Mouse (Mus musculus) thymus, adult 2 months (tissue): Measurements from ENCODE around the gene Zfp964. TPM values are rescaled to one million over a fixed set of nuclear protein-coding genes. Genes with fewer than 3 reads are reported as not detected.
"Not testable (repeated sequence)": the region's sequence is repeated elsewhere in the genome, so short reads cannot be mapped to it uniquely, and the experiment has no call there.

ENCODE experiments used
- DNase-seq: peaks from one replicate; pipeline ENCODE4 v3.0.0; 2021
- H3K27ac ChIP-seq: fragments of 200-500 bp; 2 replicates; pipeline ENCODE4 v1.5.1; 2012; ENCODE audit warnings: low read length, control low read depth; ENCODE audit not compliant: control insufficient read depth, insufficient read depth
- H3K27me3 ChIP-seq: fragments of 200-500 bp; 2 replicates; pipeline ENCODE4 v1.6.1; 2012; ENCODE audit warnings: mild to moderate bottlenecking, low read length, moderate library complexity, mixed read lengths; ENCODE audit not compliant: control insufficient read depth, insufficient read depth
- H3K36me3 ChIP-seq: fragments of 200-500 bp; 2 replicates; pipeline ENCODE4 v1.6.1; 2012; ENCODE audit warnings: mild to moderate bottlenecking, low read length, moderate library complexity; ENCODE audit not compliant: control insufficient read depth, insufficient read depth
- H3K4me1 ChIP-seq: fragments of 200-500 bp; replicated peaks from 2 replicates; pipeline ENCODE4 v1.6.1; 2012; ENCODE audit warnings: low read length; ENCODE audit not compliant: control insufficient read depth, insufficient read depth
- H3K4me3 ChIP-seq: fragments of 200-500 bp; 2 replicates; pipeline ENCODE4 v1.5.1; 2012; ENCODE audit warnings: mild to moderate bottlenecking, low read length, control low read depth, moderate library complexity; ENCODE audit not compliant: control insufficient read depth, insufficient read depth
- CTCF ChIP-seq: fragments of 200-500 bp; IDR thresholded peaks from 2 replicates; pipeline ENCODE4 v1.5.1; 2012; ENCODE audit warnings: mild to moderate bottlenecking, control low read depth, low read length, moderate library complexity, borderline replicate concordance; ENCODE audit not compliant: control insufficient read depth, poor library complexity, insufficient read depth; ENCODE audit errors: extremely low read depth
- POLR2A ChIP-seq: fragments of 200-500 bp; IDR thresholded peaks from 2 replicates; pipeline ENCODE4 v1.6.1; 2012; ENCODE audit warnings: mild to moderate bottlenecking, low read length, control low read depth, moderate library complexity; ENCODE audit not compliant: control insufficient read depth, poor library complexity, insufficient read depth; ENCODE audit errors: extremely low read depth
- WGBS: fragments of 180-500 bp; shearing (Covaris S2); methylation state at CpG from one replicate; pipeline ENCODE4 v1.1.7; 2018; 5-methylcytosine and 5-hydroxymethylcytosine counted together
- polyA plus RNA-seq: library from polyadenylated mRNA; depleted of rRNA; stranded (reverse); fragments of >200 nt; gene quantifications from 2 replicates; pipeline ENCODE4 v1.2.3, GENCODE M21; 2012; rRNA removed

The Zfp964 gene
- 0.26 and 0.27 TPM in 2 replicates for polyA plus RNA-seq

DNA sequence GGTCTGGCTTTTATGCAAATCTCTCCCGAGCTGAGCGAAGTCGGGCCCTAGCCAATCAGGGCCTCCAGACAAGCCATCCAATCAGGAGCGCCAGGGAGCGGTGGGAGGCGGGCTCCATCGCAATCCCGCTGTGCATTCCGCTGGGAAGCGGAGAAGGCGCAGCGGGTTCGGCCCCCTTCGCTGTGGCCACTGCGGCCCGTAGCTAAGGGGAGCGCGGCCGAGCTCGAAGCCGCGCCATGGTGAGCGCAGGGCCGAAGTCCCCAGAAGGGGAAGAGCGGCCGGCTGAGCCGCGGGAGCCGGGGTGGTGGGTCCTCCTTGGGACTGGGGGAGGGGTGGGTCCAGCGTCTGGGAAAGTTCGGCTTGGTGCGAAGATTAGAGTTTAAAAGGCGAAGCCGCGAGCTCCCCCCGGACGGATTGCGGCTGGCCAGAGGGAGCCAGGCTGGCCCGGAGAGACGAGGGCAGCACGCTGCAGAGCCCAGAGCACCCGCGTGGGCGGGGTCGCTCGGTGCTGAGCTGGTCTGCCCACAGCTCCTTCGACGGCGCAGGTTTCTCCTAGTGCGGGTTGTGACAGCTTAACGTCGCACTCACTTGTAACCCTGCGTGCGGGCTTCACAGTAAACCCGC is at the start of gene Zfp964:
TSS of gene Zfp964 (plus strand) at position 122 of the 624 bp plus-strand sequence.
- H3K27ac ChIP-seq = no peak within 1 kb of the TSS
- DNase-seq = peak; percentile 86
- H3K36me3 ChIP-seq = no peaks in the 10 kb centered on the region
- H3K4me3 ChIP-seq = peak within 1 kb of the TSS; percentile 87
- H3K4me1 ChIP-seq = peaks cover 4% of the 10 kb centered on the region
- TF ChIP-seq POLR2A (no peak), CTCF (no peak)
- under 1% methylated on average over 55 of the region's 55 CpGs for WGBS
- no peaks in the 10 kb centered on the region; the same call in 1 of the 2 replicates for H3K27me3 ChIP-seq

DNA sequence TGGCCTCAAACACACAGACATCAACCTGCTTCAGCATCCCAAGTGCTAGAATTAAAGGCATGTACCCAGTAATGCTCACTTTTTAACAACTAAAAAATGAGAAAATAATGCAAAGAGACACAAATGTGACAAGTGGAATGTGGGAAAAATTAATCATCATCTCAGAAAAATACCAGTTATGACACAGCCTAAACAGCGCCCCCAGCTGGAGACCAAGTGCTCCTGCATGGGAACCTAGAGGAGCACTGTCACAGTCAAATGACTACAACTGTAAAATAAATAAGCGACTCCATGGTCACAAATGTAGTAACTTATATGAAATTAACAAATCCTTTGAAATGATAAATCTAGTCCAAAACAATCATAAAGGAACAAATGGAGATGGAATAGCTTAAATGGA is 39.6 kb upstream of the Zfp964 start:
- Histone ChIP-seq H3K27ac (no peak overlapping the region), H3K27me3 (no peaks in the 10 kb centered on the region), H3K4me1 (no peaks in the 10 kb centered on the region), H3K4me3 (no peak overlapping the region), H3K36me3 (peaks cover 59% of the 10 kb centered on the region)
- 76% methylated on average over 2 of the region's 2 CpGs for WGBS
- no peak for TF ChIP-seq POLR2A
- TF ChIP-seq CTCF = no peak
- DNase-seq = no peak

DNA sequence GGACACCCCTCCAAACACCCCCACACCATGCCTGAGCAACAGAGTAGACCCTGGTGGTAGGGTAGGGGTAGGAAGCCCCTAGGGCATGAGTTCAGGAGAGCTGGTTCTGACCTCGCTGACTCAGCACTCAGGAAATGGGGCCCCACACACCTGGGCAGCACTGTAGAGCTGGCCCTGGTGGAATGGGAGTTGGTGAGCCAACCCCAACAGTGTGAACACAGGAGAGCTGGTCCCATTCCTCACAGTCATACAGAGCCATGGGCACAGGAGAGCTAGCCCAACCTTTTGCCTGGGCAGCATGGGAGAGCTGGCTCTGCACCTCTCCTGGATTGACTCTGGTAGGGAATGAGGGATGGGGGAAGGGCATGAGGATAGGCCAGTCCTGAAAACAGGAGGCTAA is 36.2 kb upstream of the Zfp964 start:
- no peak for DNase-seq
- Histone ChIP-seq H3K4me3 (no peak overlapping the region), H3K36me3 (peaks cover 27% of the 10 kb centered on the region), H3K27ac (no peak overlapping the region), H3K4me1 (no peaks in the 10 kb centered on the region), H3K27me3 (no peaks in the 10 kb centered on the region)
- WGBS = 85% methylated on average over 1 of the region's 1 CpGs
- TF ChIP-seq POLR2A (no peak), CTCF (no peak)

DNA sequence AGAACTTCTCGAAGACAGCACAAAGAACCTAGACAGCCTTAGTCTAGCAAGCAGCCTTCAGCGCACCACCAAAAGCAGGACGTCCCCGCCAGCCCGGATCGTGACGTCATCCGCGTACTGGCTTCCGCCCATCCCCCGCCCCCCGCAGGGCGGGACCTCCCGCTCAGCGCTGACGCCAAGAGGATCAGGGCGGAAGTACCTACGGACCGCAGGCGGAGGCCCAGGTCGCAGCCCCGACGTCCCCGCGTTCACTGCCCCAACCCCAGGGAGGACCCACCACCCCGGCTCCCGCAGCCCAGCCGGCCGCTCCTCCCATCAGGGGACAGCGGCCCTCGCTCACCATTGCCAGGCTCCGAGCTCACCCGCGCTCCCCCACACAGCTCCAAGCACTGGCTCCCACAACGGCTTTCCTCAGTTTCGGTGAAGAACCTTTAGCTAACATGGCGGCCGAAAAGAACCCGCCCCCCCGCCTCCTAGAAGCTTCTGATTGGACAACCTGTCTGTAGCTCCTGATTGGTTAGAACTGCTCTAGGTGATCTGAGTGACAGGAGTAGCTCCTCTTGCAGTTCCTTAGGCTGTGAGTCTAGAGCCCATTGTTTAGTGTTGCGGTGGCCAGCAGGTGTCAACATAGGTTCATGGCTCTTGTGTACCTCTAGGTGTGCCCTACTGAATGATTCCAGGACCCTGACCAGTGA is 29.0 kb upstream of the Zfp964 start, which contains the start of gene Zfp868:
TSS of gene Zfp868 (minus strand) at position 454 of the 695 bp plus-strand sequence.
- TF ChIP-seq CTCF (no peak), POLR2A (peak; percentile 78)
- no peaks in the 10 kb centered on the region for H3K27me3 ChIP-seq
- peak; percentile 99 for DNase-seq
- H3K36me3 ChIP-seq = no peaks in the 10 kb centered on the region
- peaks cover 2% of the 10 kb centered on the region for H3K4me1 ChIP-seq
- 1% methylated on average over 41 of the region's 41 CpGs for WGBS
- H3K4me3 ChIP-seq = peak within 1 kb of the TSS; percentile 67
- H3K27ac ChIP-seq = peak within 1 kb of the TSS; percentile 67

DNA sequence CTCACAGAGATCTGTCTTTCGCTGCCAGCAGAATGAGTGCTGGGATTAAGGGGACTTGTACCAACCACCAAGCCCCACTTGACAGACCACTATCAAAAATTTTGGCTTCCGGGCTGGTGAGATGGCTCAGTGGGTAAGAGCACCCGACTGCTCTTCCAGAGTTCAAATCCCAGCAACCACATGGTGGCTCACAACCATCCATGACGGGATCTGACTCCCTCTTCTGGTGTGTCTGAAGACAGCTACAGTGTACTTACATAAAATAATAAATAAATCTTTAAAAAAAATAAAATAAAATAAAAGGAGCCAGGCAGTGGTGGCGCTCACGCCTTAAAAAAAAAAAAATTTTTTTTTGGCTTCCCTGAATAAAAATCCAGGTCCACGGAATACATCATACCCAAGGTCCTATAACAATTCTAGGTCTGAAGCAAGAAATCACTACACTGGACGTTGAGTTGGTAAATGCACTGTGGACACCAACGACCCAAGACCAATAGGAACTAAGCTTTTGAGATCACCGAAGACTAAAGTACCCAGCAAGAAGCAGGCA is 396 bp upstream of the Zfp964 start:
- no peak for DNase-seq
- peaks cover 4% of the 10 kb centered on the region for H3K4me1 ChIP-seq
- H3K27ac ChIP-seq = no peak overlapping the region
- no peaks in the 10 kb centered on the region; the same call in 1 of the 2 replicates for H3K27me3 ChIP-seq
- 52% methylated on average over 10 of the region's 10 CpGs for WGBS
- H3K4me3 ChIP-seq = peak overlapping the region; percentile 87; the same call in 1 of the 2 replicates
- no peaks in the 10 kb centered on the region for H3K36me3 ChIP-seq
- TF ChIP-seq POLR2A (no peak), CTCF (no peak)

DNA sequence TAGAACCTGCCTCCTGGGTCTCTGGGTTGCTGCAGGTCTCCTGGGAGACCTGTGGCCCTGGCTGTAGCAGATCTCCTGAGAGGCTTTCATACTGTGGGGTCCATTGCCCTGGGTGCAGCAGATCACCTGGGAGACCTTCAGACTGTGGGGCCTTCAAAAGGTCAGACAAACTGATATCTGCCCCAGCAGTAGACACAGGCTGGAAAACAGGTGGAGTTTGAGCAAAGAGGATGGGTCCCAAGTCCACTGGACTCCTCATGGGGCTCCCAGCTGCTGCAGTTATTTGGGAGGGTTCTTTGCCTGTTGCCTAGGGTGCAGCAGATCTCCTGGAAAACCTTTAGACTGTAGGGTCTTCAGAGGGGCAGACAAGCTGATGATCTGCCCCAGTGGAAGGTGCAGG is 7.0 kb downstream of the Zfp964 start:
- no peak for DNase-seq
- Histone ChIP-seq H3K36me3 (no peaks in the 10 kb centered on the region), H3K4me3 (no peak overlapping the region), H3K27me3 (no peaks in the 10 kb centered on the region), H3K4me1 (no peaks in the 10 kb centered on the region), H3K27ac (no peak overlapping the region)
- no peak for TF ChIP-seq POLR2A
- no peak for TF ChIP-seq CTCF

DNA sequence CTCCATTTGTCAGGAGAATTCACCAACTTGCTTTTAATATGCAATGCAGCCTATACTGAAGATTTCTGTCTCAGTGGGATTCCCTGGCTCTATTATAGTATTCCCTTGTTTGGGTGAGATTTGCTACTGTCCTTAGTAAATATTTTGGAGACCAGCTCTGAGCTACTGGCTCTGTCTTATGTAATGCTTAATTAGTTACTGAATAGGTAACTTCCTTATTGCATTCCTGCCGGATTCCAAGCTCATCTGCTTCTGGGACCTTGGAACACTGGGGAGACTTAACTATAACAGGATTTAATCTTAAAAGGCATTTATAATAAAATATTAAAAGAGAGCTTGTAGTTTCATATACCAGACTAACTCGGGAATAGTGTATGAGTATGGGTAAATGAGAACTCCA is 10.8 kb downstream of the Zfp964 start:
- H3K4me3 ChIP-seq, H3K4me1 ChIP-seq, H3K36me3 ChIP-seq, DNase-seq, H3K27me3 ChIP-seq, H3K27ac ChIP-seq: not testable (repeated sequence)
- WGBS = 93% methylated on average over 2 of the region's 2 CpGs
